Mouse (Mus musculus): ENCODE measurements around the gene Lsm12. TPM values are rescaled to one million over a fixed set of nuclear protein-coding genes. Genes with fewer than 3 reads are reported as not detected.

The Lsm12 gene
- total RNA-seq, 2 experiments from 2014 or later: 73.8 to 77.8 TPM

GRCm38 (mm10) chr11:102217396-102217795 is 32.3 kb upstream of the Lsm12 start:
- DNase-seq (ENCODE audit: low spot score in 2 of 2): no peak

GRCm38 (mm10) chr11:102216886-102217240 is 31.8 kb upstream of the Lsm12 start:
- no peak for DNase-seq (ENCODE audit: low spot score in 2 of 2)

GRCm38 (mm10) chr11:102216056-102216885 is 31.2 kb upstream of the Lsm12 start:
- no peak for DNase-seq (ENCODE audit: low spot score in 2 of 2)

GRCm38 (mm10) chr11:102215511-102215910 is 30.4 kb upstream of the Lsm12 start:
- no peak for DNase-seq (ENCODE audit: low spot score in 2 of 2)

- DNase-seq (ENCODE audit: low spot score in 2 of 2): no peak
These were observed 29.5 kb upstream of the Lsm12 start for GRCm38 (mm10) chr11:102214430-102215156.

GRCm38 (mm10) chr11:102211936-102212341 is 26.8 kb upstream of the Lsm12 start:
- DNase-seq (ENCODE audit: low spot score in 2 of 2): no peak

GRCm38 (mm10) chr11:102211011-102211410 is 25.9 kb upstream of the Lsm12 start:
- no peak for DNase-seq (ENCODE audit: low spot score in 2 of 2)

GRCm38 (mm10) chr11:102210185-102210584 is 25.1 kb upstream of the Lsm12 start:
- DNase-seq (ENCODE audit: low spot score in 2 of 2): no peak

- DNase-seq (ENCODE audit: low spot score in 2 of 2): peak in 1 of 2 experiments; percentile 44
These were observed 24.6 kb upstream of the Lsm12 start for GRCm38 (mm10) chr11:102209742-102210141.

- DNase-seq (ENCODE audit: low spot score in 2 of 2): no peak
These were observed 23.8 kb upstream of the Lsm12 start for GRCm38 (mm10) chr11:102208846-102209245.

GRCm38 (mm10) chr11:102207825-102208777 is 23.0 kb upstream of the Lsm12 start:
- peak in 1 of 2 experiments; percentile 55 for DNase-seq (ENCODE audit: low spot score in 2 of 2)

GRCm38 (mm10) chr11:102206481-102206880 is 21.4 kb upstream of the Lsm12 start:
- DNase-seq (ENCODE audit: low spot score in 2 of 2): no peak

GRCm38 (mm10) chr11:102201408-102201821 is 16.3 kb upstream of the Lsm12 start:
- no peak for DNase-seq (ENCODE audit: low spot score in 2 of 2)

- DNase-seq (ENCODE audit: low spot score in 2 of 2): no peak
These were observed 14.8 kb upstream of the Lsm12 start for GRCm38 (mm10) chr11:102199856-102200255.

- no peak for DNase-seq (ENCODE audit: low spot score in 2 of 2)
These were observed 13.1 kb upstream of the Lsm12 start for GRCm38 (mm10) chr11:102198245-102198644.

GRCm38 (mm10) chr11:102196018-102196797 is 11.1 kb upstream of the Lsm12 start:
- peak; percentile 32 to 45 for DNase-seq (ENCODE audit: low spot score in 2 of 2)

GRCm38 (mm10) chr11:102193657-102194440 is 8.8 kb upstream of the Lsm12 start:
- no peak for DNase-seq (ENCODE audit: low spot score in 2 of 2)

GRCm38 (mm10) chr11:102190848-102191247 is 5.8 kb upstream of the Lsm12 start:
- peak in 1 of 2 experiments; percentile 2 for DNase-seq (ENCODE audit: low spot score in 2 of 2)
